Comparison of ENCODE assay signal across 10 mouse cellular contexts in genomic region chr4:97926607-97927308, GRCm38 (mm10).
A peak's percentile ranks its signal among the peaks of the same experiment; 100 is the strongest.
DNase-seq lines count a peak whose midpoint lies in the region; ATAC-seq and TF ChIP-seq lines count a peak whose summit lies in the region.
"Had no signal": no experiment of that assay in that cellular context is flagged by ENCODE, and none has a peak within 500 bp of the region (broad histone marks: within the 10 kb centered on the region; RNA-seq: fewer than 3 reads in every experiment).

No protein-coding gene starts in this region.

- H3K4me1 ChIP-seq in lung, embryonic 15.5 days, result peaks cover 42% of the 10 kb centered on the region
- H3K4me1 ChIP-seq in lung, adult 2 months (ENCODE audit: control insufficient read depth, insufficient read depth, low read length), result peaks cover 22% of the 10 kb centered on the region
- peaks cover 39% of the 10 kb centered on the region for H3K4me1 ChIP-seq in forebrain, embryonic 12.5 days
- H3K4me1 ChIP-seq in midbrain, postnatal 0 days (ENCODE audit: insufficient read depth, low read length), result peaks cover 7% of the 10 kb centered on the region; the same call in 1 of the 2 replicates

- no peak for TF ChIP-seq POLR2A in lung, adult 2 months (IDR thresholded peaks at IDR 0.05; ENCODE audit: borderline replicate concordance, extremely low read depth, low read depth, low read length)

- no peaks in the 10 kb centered on the region for H3K9me3 ChIP-seq in lung, embryonic 15.5 days
- no peaks in the 10 kb centered on the region for H3K9me3 ChIP-seq in forebrain, embryonic 12.5 days
- H3K9me3 ChIP-seq in midbrain, postnatal 0 days (ENCODE audit: low read length), result no peaks in the 10 kb centered on the region
- H3K9me3 ChIP-seq: liver, embryonic 13.5 days had no signal

- H3K27ac ChIP-seq in lung, embryonic 15.5 days, result peak overlapping the region; percentile 55
- H3K27ac ChIP-seq in forebrain, embryonic 12.5 days, result peak overlapping the region; percentile 43
- no peak overlapping the region for H3K27ac ChIP-seq in midbrain, postnatal 0 days (ENCODE audit: low read depth, low read length)
- H3K27ac ChIP-seq: liver, embryonic 13.5 days had no signal

- no peaks in the 10 kb centered on the region for H3K36me3 ChIP-seq in lung, embryonic 15.5 days
- H3K36me3 ChIP-seq in forebrain, embryonic 12.5 days (replicated peaks), result no peaks in the 10 kb centered on the region
- no peaks in the 10 kb centered on the region for H3K36me3 ChIP-seq in midbrain, postnatal 0 days (ENCODE audit: insufficient read depth, low read length)
- H3K36me3 ChIP-seq: liver, embryonic 13.5 days had no signal

- no peaks in the 10 kb centered on the region for H3K27me3 ChIP-seq in lung, embryonic 15.5 days
- H3K27me3 ChIP-seq in forebrain, embryonic 12.5 days, result no peaks in the 10 kb centered on the region
- no peaks in the 10 kb centered on the region for H3K27me3 ChIP-seq in midbrain, postnatal 0 days (ENCODE audit: insufficient read depth, low read length)
- H3K27me3 ChIP-seq: liver, embryonic 13.5 days had no signal

- DNase-seq in cerebellum, postnatal 10 days, result peak; percentile 74 to 83
- DNase-seq in cerebellum, adult 8-10 months, result no peak
- no peak for DNase-seq in lung, adult 2 months
- peak; percentile 66 for DNase-seq in midbrain, postnatal 0 days (ENCODE audit: low spot score)
- DNase-seq in gastrocnemius, postnatal 36 days, result no peak
- DNase-seq in kidney, adult 11 months, result no peak
- DNase-seq: kidney, postnatal 36 days; liver, embryonic 13.5 days had no signal

- TF ChIP-seq CTCF in lung, adult 2 months (IDR thresholded peaks at IDR 0.05; ENCODE audit: insufficient read depth, low read length), result no peak
- no peak for TF ChIP-seq CTCF in midbrain, postnatal 0 days (IDR thresholded peaks at IDR 0.05)

- no peak overlapping the region for H3K4me2 ChIP-seq in lung, embryonic 15.5 days
- no peak overlapping the region for H3K4me2 ChIP-seq in forebrain, embryonic 12.5 days
- H3K4me2 ChIP-seq in midbrain, postnatal 0 days (ENCODE audit: low read depth, low read length, poor library complexity, severe bottlenecking), result no peak overlapping the region
- H3K4me2 ChIP-seq: liver, embryonic 13.5 days had no signal

- no peak overlapping the region for H3K9ac ChIP-seq in lung, embryonic 15.5 days
- no peak overlapping the region for H3K9ac ChIP-seq in forebrain, embryonic 12.5 days
- no peak overlapping the region for H3K9ac ChIP-seq in midbrain, postnatal 0 days (replicated peaks; ENCODE audit: low read length, poor library complexity, severe bottlenecking)
- H3K9ac ChIP-seq: liver, embryonic 13.5 days had no signal

- ATAC-seq in lung, embryonic 15.5 days (ENCODE audit: borderline replicate concordance, extremely low read depth, low FRiP score, low TSS enrichment), result peak; percentile 66; the same call in 1 of the 2 replicates
- peak; percentile 62; the same call in 1 of the 2 replicates for ATAC-seq in forebrain, embryonic 12.5 days (ENCODE audit: low FRiP score)
- no peak for ATAC-seq in midbrain, postnatal 0 days (ENCODE audit: low FRiP score)

- H3K4me3 ChIP-seq in lung, embryonic 15.5 days, result no peak overlapping the region
- no peak overlapping the region for H3K4me3 ChIP-seq in lung, adult 2 months (replicated peaks; ENCODE audit: extremely low read depth, low read depth, low read length)
- H3K4me3 ChIP-seq in forebrain, embryonic 12.5 days (replicated peaks), result no peak overlapping the region
- H3K4me3 ChIP-seq in midbrain, postnatal 0 days (ENCODE audit: low read depth, low read length), result no peak overlapping the region
- H3K4me3 ChIP-seq: liver, embryonic 13.5 days had no signal

- intact Hi-C loops in gastrocnemius, postnatal 36 days (cut with DNase I), result loop anchor here (10.0 kb wide), 1 partner anchor 152 kb away; the partner anchor contains the start of genes E130114P18Rik and Nfia

- 36% methylated on average over 5 of the region's 5 CpGs for WGBS in lung, embryonic 15.5 days
- WGBS in lung, adult 2 months, result 36% methylated on average over 5 of the region's 5 CpGs
- 57% methylated on average over 5 of the region's 5 CpGs for WGBS in forebrain, embryonic 12.5 days
- WGBS in midbrain, postnatal 0 days, result 60% methylated on average over 5 of the region's 5 CpGs

Comparison
In these comparisons a context has a peak if more than half of its experiments do, and no peak if none do; other contexts are left out.
1. DNase-seq: peak in cerebellum, postnatal 10 days (2 of 2) and midbrain, postnatal 0 days (single experiment); none in cerebellum, adult 8-10 months (single experiment), lung, adult 2 months (single experiment), gastrocnemius, postnatal 36 days (0 of 2) and kidney, adult 11 months (single experiment).